Mouse (Mus musculus) megakaryocyte, embryonic 14.5 days (primary cell): Measurements from ENCODE around the gene Tbl3.

Experiments used
- FLI1 ChIP-seq: IDR thresholded peaks from 2 replicates; pipeline ENCODE4 v1.6.1; 2012; ENCODE audit warnings: low read length, inconsistent platforms, mixed read lengths
- GATA1 ChIP-seq: IDR thresholded peaks from 3 replicates; pipeline ENCODE4 v1.6.1; 2012; ENCODE audit warnings: mixed read lengths, low read length, inconsistent platforms, borderline replicate concordance

DNA sequence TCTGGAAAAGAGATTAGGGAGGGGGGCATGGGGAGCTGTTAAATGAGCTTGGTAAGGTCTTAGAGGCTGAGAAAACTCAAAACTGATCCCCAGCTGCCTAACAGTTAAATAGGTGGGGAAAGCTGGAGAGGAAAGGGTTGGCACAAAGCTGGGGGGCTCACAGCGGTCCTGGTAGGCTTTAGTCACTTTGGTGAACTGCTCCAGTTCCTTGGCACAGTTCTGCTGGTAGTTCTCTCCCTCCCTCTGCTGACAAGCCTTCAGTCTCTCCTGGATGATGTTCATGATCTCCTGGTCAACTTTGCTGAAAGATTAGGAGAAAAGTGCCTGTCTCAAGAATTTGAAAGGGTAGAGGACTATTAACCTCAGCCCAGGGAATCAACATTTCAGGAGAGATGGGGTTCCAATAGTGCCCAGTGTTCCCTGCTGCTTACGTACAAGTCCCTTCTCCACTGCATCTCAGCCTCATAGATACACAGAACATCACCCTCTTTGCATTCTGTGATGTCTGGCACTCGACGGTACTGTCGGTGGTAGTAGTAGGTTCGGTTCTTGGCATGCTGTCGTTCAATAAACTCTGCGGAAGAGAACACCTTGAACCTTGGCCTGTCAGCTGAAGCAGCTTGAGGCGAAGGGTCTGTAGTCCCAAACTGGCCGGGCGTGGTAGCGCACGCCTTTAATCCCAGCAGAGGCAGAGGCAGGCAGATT, 14.9 kb upstream of the Tbl3 start:
- TF ChIP-seq GATA1 (no peak), FLI1 (no peak)
